Mouse (Mus musculus): ENCODE measurements around the gene Kansl1. TPM values are rescaled to one million over a fixed set of nuclear protein-coding genes. Genes with fewer than 3 reads are reported as not detected.

Kansl1 gene
- polyA plus RNA-seq, 1 experiment from 2014 or later: 28.2 TPM

DNA sequence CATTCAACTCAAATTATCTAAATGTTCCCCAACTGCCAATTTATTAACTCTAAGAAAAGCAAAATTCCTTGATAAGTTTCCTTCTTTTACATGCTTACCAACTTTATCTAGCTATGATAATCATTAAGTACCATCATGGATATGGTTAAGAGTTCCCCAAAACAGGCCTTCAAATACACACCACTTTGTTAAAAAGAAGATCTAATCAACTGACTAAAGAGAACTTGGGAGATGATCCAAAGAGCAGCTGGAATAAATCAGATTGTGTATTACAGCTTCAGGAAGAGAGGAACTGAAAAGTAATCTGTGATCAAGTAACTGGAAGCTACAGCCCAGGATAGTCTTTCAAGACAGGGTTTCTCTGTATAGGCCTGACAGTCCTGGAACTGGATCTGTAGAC lies 36.4 kb downstream of the Kansl1 start:
- H3K4me1 ChIP-seq (ENCODE audit: control insufficient read depth, insufficient read depth, low read length): peaks cover 3% of the 10 kb centered on the region
- no peak for ATAC-seq
- H3K27me3 ChIP-seq (ENCODE audit: control insufficient read depth, insufficient read depth, low read depth, low read length): no peaks in the 10 kb centered on the region
- no peaks in the 10 kb centered on the region for H3K36me3 ChIP-seq (ENCODE audit: control insufficient read depth, insufficient read depth, low read length)
- H3K9ac ChIP-seq (ENCODE audit: low read depth, low read length): no peak overlapping the region
- no peak overlapping the region for H3K4me3 ChIP-seq (ENCODE audit: low read depth, low read length)
- no peak overlapping the region for H3K4me2 ChIP-seq (ENCODE audit: low read length)
- no peaks in the 10 kb centered on the region for H3K9me3 ChIP-seq (replicated peaks; ENCODE audit: control insufficient read depth, low read length, poor library complexity, severe bottlenecking)
- H3K27ac ChIP-seq (ENCODE audit: low read length): no peak overlapping the region

DNA sequence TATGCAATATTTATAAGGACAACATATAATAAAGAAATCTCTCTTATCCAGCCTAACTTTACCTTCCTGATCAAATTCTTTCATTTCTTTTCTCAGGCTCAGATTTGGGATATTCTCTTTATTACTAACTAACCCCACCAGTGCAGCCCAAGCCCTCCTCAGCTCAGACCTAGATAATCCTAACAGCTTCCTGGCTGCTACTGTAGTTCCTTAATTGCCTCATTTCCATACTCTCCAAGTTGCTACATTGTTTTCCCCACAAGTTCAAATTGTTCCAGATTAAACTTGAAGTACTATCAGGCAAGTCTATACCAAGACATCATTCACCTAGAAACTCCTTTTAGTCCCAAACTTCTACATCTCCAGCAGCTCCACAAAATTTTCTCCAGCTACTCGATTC lies 36.9 kb downstream of the Kansl1 start:
- WGBS: 97% methylated on average over 1 of the region's 1 CpGs
- Histone ChIP-seq H3K4me2 (ENCODE audit: low read length) (no peak overlapping the region), H3K9ac (ENCODE audit: low read depth, low read length) (no peak overlapping the region), H3K36me3 (ENCODE audit: control insufficient read depth, insufficient read depth, low read length) (no peaks in the 10 kb centered on the region), H3K4me1 (ENCODE audit: control insufficient read depth, insufficient read depth, low read length) (peaks cover 3% of the 10 kb centered on the region), H3K27me3 (ENCODE audit: control insufficient read depth, insufficient read depth, low read depth, low read length) (no peaks in the 10 kb centered on the region), H3K4me3 (ENCODE audit: low read depth, low read length) (no peak overlapping the region), H3K27ac (ENCODE audit: low read length) (no peak overlapping the region), H3K9me3 (replicated peaks; ENCODE audit: control insufficient read depth, low read length, poor library complexity, severe bottlenecking) (no peaks in the 10 kb centered on the region)
- ATAC-seq: no peak

DNA sequence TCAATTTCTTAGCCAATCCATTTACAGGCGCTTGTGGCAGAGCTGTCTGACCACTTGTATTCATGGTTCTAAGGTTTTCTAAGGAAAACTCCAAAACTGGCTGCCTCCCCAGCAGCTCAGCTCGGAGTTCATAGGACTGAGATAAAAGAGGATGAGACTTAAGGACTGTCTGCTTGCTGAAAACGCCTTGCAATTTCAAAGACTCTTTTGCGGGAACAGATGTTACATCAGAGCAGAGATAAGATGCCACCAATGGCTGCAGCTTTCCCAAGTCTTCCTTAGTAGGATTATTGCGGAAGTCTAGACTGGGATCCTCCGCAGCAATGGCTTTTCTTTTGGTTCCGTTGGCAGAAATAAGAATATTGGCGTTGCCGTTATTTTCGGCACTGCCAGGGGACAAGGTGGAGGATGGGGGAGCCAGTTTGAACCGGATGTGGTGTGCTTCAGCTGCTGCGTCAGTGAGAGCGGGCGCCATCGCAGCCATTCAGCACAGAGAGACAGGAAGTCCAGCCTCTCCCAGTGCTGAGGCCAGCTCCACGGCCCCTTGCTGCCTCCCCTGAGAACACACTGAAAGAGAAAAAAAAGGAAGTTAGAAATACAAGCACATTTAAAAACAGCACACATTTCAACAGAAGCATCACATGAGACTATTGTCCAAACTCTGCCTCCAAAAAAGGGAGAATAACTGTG lies 43.8 kb downstream of the Kansl1 start:
- Histone ChIP-seq H3K4me3 (ENCODE audit: low read depth, low read length) (no peak overlapping the region), H3K4me1 (ENCODE audit: control insufficient read depth, insufficient read depth, low read length) (no peaks in the 10 kb centered on the region), H3K9me3 (replicated peaks; ENCODE audit: control insufficient read depth, low read length, poor library complexity, severe bottlenecking) (no peaks in the 10 kb centered on the region), H3K9ac (ENCODE audit: low read depth, low read length) (no peak overlapping the region), H3K36me3 (ENCODE audit: control insufficient read depth, insufficient read depth, low read length) (peaks cover 12% of the 10 kb centered on the region), H3K4me2 (ENCODE audit: low read length) (no peak overlapping the region), H3K27ac (ENCODE audit: low read length) (no peak overlapping the region), H3K27me3 (ENCODE audit: control insufficient read depth, insufficient read depth, low read depth, low read length) (no peaks in the 10 kb centered on the region)
- ATAC-seq: no peak
- WGBS: 87% methylated on average over 16 of the region's 16 CpGs

DNA sequence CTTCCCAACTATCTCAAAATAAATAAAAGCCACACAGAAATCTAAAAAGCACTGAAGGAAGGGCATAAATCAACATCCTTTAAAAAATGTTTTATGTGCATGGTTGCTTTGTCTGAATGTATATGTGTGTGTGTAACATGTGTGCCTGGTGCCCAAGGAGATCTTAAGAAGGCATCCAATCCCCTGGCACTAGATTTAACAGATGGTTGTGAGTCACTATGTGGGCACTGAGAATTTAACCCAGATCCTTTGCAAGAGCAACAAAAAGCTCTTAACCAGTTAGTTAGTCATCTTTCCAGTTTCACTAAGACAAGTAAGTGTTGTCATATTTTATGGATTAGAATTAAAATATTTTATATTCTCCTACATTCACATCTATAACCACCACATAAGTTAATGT lies 56.4 kb downstream of the Kansl1 start:
- Histone ChIP-seq H3K27me3 (ENCODE audit: control insufficient read depth, insufficient read depth, low read depth, low read length) (no peaks in the 10 kb centered on the region), H3K9me3 (replicated peaks; ENCODE audit: control insufficient read depth, low read length, poor library complexity, severe bottlenecking) (no peaks in the 10 kb centered on the region), H3K4me1 (ENCODE audit: control insufficient read depth, insufficient read depth, low read length) (no peaks in the 10 kb centered on the region), H3K4me3 (ENCODE audit: low read depth, low read length) (no peak overlapping the region), H3K36me3 (ENCODE audit: control insufficient read depth, insufficient read depth, low read length) (0 out of 2 replicates have a peak, but pooled peaks cover 2% of the 10 kb centered on the region), H3K9ac (ENCODE audit: low read depth, low read length) (no peak overlapping the region), H3K27ac (ENCODE audit: low read length) (no peak overlapping the region), H3K4me2 (ENCODE audit: low read length) (no peak overlapping the region)
- no peak for ATAC-seq

DNA sequence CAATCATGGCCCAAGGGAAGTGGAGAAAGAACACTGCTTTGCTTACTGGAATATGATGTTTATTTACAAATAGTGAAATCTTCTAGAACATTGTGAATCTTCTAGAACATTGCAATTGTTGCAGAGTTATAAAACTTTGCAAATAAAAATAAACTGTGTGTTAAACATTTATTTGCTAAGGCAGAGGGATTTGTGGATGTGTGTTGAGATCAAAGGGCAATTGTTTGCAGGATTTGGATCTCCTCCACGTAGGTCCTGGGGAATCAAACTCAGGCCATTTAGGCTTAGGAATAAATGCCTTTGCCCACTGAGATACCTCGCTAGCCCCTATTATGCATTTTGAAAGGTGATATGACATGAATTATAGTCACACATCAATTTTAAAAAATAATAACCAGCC lies 61.3 kb downstream of the Kansl1 start:
- Histone ChIP-seq H3K27me3 (ENCODE audit: control insufficient read depth, insufficient read depth, low read depth, low read length) (no peaks in the 10 kb centered on the region), H3K4me1 (ENCODE audit: control insufficient read depth, insufficient read depth, low read length) (no peaks in the 10 kb centered on the region), H3K9me3 (replicated peaks; ENCODE audit: control insufficient read depth, low read length, poor library complexity, severe bottlenecking) (no peaks in the 10 kb centered on the region), H3K4me2 (ENCODE audit: low read length) (no peak overlapping the region), H3K27ac (ENCODE audit: low read length) (no peak overlapping the region), H3K9ac (ENCODE audit: low read depth, low read length) (no peak overlapping the region), H3K4me3 (ENCODE audit: low read depth, low read length) (no peak overlapping the region), H3K36me3 (ENCODE audit: control insufficient read depth, insufficient read depth, low read length) (no peaks in the 10 kb centered on the region)
- ATAC-seq: no peak
- 33% methylated on average over 2 of the region's 2 CpGs for WGBS

DNA sequence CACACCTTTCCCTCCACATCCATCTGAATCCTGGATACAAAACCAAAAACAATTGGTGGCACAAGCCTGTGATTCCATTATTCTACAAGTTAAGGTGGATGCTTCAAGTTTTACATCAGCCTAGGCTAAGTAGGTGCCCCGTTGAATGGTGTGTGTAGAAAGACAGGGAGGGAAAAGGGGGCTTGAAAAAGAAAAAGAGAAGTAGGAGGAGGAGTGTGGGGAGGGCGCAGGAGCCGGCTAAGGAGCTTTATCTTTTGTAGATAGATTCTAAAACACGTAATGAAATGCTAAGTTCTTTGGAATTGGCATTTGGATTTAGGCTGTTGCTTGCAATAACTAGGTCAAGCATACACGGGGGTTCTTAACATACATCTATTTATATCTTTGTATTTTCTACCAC lies 67.7 kb downstream of the Kansl1 start:
- H3K9ac ChIP-seq (ENCODE audit: low read depth, low read length): no peak overlapping the region
- H3K27me3 ChIP-seq (ENCODE audit: control insufficient read depth, insufficient read depth, low read depth, low read length): no peaks in the 10 kb centered on the region
- no peaks in the 10 kb centered on the region for H3K36me3 ChIP-seq (ENCODE audit: control insufficient read depth, insufficient read depth, low read length)
- H3K4me1 ChIP-seq (ENCODE audit: control insufficient read depth, insufficient read depth, low read length): peaks cover 16% of the 10 kb centered on the region
- no peak overlapping the region for H3K27ac ChIP-seq (ENCODE audit: low read length)
- 38% methylated on average over 5 of the region's 5 CpGs for WGBS
- H3K4me3 ChIP-seq (ENCODE audit: low read depth, low read length): no peak overlapping the region
- no peaks in the 10 kb centered on the region for H3K9me3 ChIP-seq (replicated peaks; ENCODE audit: control insufficient read depth, low read length, poor library complexity, severe bottlenecking)
- no peak overlapping the region for H3K4me2 ChIP-seq (ENCODE audit: low read length)
- ATAC-seq: no peak

DNA sequence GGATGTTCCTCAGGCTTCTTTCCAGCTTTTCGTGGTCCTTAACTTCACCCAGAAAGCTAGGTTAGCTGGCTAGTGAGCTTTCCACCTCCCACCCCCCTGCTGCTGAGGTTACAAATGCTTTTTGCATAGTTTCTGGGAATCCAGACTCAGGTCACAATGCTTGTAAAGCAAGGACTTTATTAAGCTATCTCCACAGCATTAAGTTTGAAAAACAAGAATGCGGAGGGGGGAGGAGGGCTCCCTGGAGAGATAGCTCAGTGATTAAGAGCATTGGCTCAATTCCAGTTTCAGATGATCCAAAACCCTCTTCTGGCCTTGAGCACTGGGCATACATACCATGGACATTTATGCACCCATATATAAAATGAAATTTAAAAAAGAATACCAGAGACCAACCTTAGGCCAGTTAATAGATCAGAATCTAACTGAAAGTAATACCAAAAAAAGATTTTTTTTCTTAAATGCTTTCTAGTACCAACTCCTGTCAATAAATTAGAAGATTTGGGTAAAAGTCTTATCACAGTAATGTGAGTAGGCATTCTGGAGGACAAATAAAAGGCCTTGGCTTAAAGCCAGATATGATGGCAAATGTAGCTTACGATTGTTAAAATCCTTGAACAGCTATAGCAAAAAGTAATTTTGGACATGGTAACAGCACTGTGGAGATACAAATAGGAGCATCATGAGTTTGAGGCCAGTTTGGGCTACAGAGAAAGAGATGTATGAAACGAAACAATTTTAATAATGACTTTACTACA lies 69.0 kb downstream of the Kansl1 start:
- no peaks in the 10 kb centered on the region for H3K36me3 ChIP-seq (ENCODE audit: control insufficient read depth, insufficient read depth, low read length)
- no peak for ATAC-seq
- no peak overlapping the region for H3K4me3 ChIP-seq (ENCODE audit: low read depth, low read length)
- H3K9ac ChIP-seq (ENCODE audit: low read depth, low read length): no peak overlapping the region
- no peaks in the 10 kb centered on the region for H3K27me3 ChIP-seq (ENCODE audit: control insufficient read depth, insufficient read depth, low read depth, low read length)
- WGBS: 50% methylated on average over 4 of the region's 4 CpGs
- peaks cover 16% of the 10 kb centered on the region for H3K4me1 ChIP-seq (ENCODE audit: control insufficient read depth, insufficient read depth, low read length)
- H3K4me2 ChIP-seq (ENCODE audit: low read length): no peak overlapping the region
- H3K9me3 ChIP-seq (replicated peaks; ENCODE audit: control insufficient read depth, low read length, poor library complexity, severe bottlenecking): no peaks in the 10 kb centered on the region
- H3K27ac ChIP-seq (ENCODE audit: low read length): no peak overlapping the region

DNA sequence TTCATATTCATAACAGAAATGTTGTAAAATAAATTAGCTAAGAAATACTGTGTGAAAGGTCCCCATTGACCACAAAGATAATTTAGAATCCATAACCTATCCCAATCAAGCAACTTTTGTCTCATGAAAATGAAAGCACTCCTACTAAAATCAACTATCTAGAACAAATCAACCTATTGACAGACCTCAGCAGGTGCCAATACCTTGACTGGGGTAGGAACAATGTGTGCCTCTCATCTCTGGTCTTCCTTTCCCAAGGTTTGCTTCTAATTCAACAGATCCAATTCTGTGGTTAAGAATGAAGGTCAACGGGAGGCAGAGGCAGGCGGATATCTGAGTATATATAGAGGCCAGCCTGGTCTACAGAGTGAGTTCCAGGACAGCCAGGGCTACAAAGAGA lies 73.0 kb downstream of the Kansl1 start:
- H3K27me3 ChIP-seq (ENCODE audit: control insufficient read depth, insufficient read depth, low read depth, low read length): no peaks in the 10 kb centered on the region
- WGBS: 87% methylated on average over 2 of the region's 2 CpGs

DNA sequence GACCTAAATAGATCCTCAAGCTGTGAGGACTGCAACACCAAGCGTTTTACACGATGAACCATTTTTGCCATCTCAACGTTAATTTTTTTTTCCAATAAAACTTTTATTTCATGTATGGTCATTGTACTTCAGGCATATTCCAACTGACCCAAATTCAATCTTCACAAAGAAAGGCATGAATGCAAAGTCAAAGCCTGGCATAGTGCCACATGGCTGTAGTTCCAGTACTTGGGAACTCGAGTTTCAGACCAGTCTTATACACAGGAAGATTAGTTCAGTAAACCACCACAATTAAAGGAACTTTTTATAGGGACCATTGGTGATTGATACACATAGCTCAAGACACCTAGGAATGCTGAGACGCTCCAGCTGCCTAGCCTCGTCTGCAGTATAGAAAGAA lies 75.5 kb downstream of the Kansl1 start:
- no peak for ATAC-seq
- Histone ChIP-seq H3K27me3 (ENCODE audit: control insufficient read depth, insufficient read depth, low read depth, low read length) (no peaks in the 10 kb centered on the region), H3K9me3 (replicated peaks; ENCODE audit: control insufficient read depth, low read length, poor library complexity, severe bottlenecking) (no peaks in the 10 kb centered on the region), H3K27ac (ENCODE audit: low read length) (no peak overlapping the region), H3K9ac (ENCODE audit: low read depth, low read length) (no peak overlapping the region), H3K4me3 (ENCODE audit: low read depth, low read length) (no peak overlapping the region), H3K4me1 (ENCODE audit: control insufficient read depth, insufficient read depth, low read length) (0 out of 2 replicates have a peak, but pooled peaks cover 2% of the 10 kb centered on the region), H3K4me2 (ENCODE audit: low read length) (no peak overlapping the region), H3K36me3 (ENCODE audit: control insufficient read depth, insufficient read depth, low read length) (no peaks in the 10 kb centered on the region)
- 78% methylated on average over 6 of the region's 6 CpGs for WGBS

More for the DNA sequence above, 73.0 kb downstream of the Kansl1 start:
- Histone ChIP-seq H3K9me3 (replicated peaks; ENCODE audit: control insufficient read depth, low read length, poor library complexity, severe bottlenecking) (no peaks in the 10 kb centered on the region), H3K36me3 (ENCODE audit: control insufficient read depth, insufficient read depth, low read length) (no peaks in the 10 kb centered on the region), H3K27ac (ENCODE audit: low read length) (no peak overlapping the region), H3K4me1 (ENCODE audit: control insufficient read depth, insufficient read depth, low read length) (peaks cover 9% of the 10 kb centered on the region), H3K4me2 (ENCODE audit: low read length) (no peak overlapping the region), H3K9ac (ENCODE audit: low read depth, low read length) (no peak overlapping the region), H3K4me3 (ENCODE audit: low read depth, low read length) (no peak overlapping the region)
- ATAC-seq: no peak

All from midbrain, embryonic 16.5 days (tissue).